Mouse (Mus musculus) CH12.LX (cell line): ENCODE results near the gene Vmn1r35.

ENCODE experiments used
- CHD2 ChIP-seq: IDR thresholded peaks from 2 replicates; pipeline ENCODE4 v1.6.1; 2011; ENCODE audit warnings: low read length, improper control_type of control experiment
- CTCF ChIP-seq, 2 experiments: IDR thresholded peaks in 1 of 2; conservative IDR thresholded peaks in 1 of 2; 2 replicates each; pipeline ENCODE4 v1.5.1; 2011 to 2012; ENCODE audit warnings: low read depth in 2 of 2, low read length in 2 of 2, improper control_type of control experiment in 1 of 2, inconsistent platforms in 1 of 2, mild to moderate bottlenecking in 1 of 2, moderate library complexity in 1 of 2
- E2F4 ChIP-seq: IDR thresholded peaks from 2 replicates; pipeline ENCODE4 v1.6.1; 2011; ENCODE audit warnings: low read depth, low read length, improper control_type of control experiment; ENCODE audit not compliant: insufficient replicate concordance
- EP300 ChIP-seq: IDR thresholded peaks from 2 replicates; pipeline ENCODE4 v1.6.1; 2011; ENCODE audit warnings: low read length, improper control_type of control experiment
- JUN ChIP-seq: IDR thresholded peaks from 2 replicates; pipeline ENCODE4 v1.6.1; 2011; ENCODE audit warnings: low read depth, mild to moderate bottlenecking, low read length, improper control_type of control experiment, moderate library complexity; ENCODE audit not compliant: insufficient read depth
- MYC ChIP-seq: IDR thresholded peaks from 2 replicates; pipeline ENCODE4 v1.6.1; 2011; ENCODE audit warnings: low read depth, mild to moderate bottlenecking, improper control_type of control experiment, low read length
- NELFE ChIP-seq: IDR thresholded peaks from 2 replicates; pipeline ENCODE4 v1.6.1; 2011; ENCODE audit warnings: low read depth, low read length, improper control_type of control experiment
- POLR2A ChIP-seq: IDR thresholded peaks from 2 replicates; pipeline ENCODE4 v1.6.1; 2011; ENCODE audit warnings: low read depth, mild to moderate bottlenecking, improper control_type of control experiment, low read length
- POLR2AphosphoS2 ChIP-seq: IDR thresholded peaks from 2 replicates; pipeline ENCODE4 v1.6.1; 2011; ENCODE audit warnings: low read depth, low read length, improper control_type of control experiment
- SIN3A ChIP-seq: IDR thresholded peaks from 2 replicates; pipeline ENCODE4 v1.6.1; 2012; ENCODE audit warnings: low read length, improper control_type of control experiment, inconsistent platforms
- SMC3 ChIP-seq: IDR thresholded peaks from 2 replicates; pipeline ENCODE4 v1.6.1; 2011; ENCODE audit warnings: low read depth, low read length, improper control_type of control experiment
- TCF12 ChIP-seq: IDR thresholded peaks from 2 replicates; pipeline ENCODE4 v1.6.1; 2014; ENCODE audit warnings: low read depth, mild to moderate bottlenecking, inconsistent platforms, low read length, improper control_type of control experiment

DNA sequence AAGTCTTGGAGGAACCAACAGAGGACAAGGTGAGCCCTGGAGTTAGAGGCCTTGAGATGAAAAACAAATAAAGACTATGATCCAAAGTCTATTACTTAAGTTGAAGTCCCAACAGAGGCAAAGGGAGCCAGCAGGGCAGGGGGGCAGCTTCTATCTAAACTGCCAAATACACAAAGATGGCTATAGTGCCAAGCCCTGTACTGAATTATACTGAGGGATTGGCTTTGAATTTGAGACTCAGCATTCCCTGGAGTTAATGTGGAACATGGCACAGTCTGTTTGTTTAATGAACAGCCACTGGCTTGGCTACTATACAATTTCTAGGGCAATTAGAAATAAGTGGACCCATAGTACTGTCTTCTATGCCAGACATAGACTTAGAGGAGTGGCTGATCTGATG lies 23.2 kb upstream of the Vmn1r35 start:
- TF ChIP-seq EP300 (no peak), POLR2A (no peak), SMC3 (no peak), POLR2AphosphoS2 (no peak), CHD2 (no peak), E2F4 (no peak), JUN (no peak), CTCF (conservative IDR thresholded peaks at IDR 0.05 in 1 of 2, IDR thresholded peaks at IDR 0.05 in 1 of 2; ENCODE audit: low read depth in 2 of 2, low read length in 2 of 2) (no peak), TCF12 (no peak), NELFE (no peak), SIN3A (no peak), MYC (no peak)
